Mouse (Mus musculus) right cerebral cortex, postnatal 4 days (tissue): Measurements from ENCODE around the gene Tle3.

Source experiments
- DNase-seq: peaks from one replicate; pipeline ENCODE4 v3.0.0-alpha.2; 2022

Tle3 gene

GRCm38 (mm10) chr9:61360163-61360562, 12.0 kb upstream of the Tle3 start:
- no peak for DNase-seq

- DNase-seq = no peak
Measured at GRCm38 (mm10) chr9:61360727-61361631, 11.2 kb upstream of the Tle3 start.

GRCm38 (mm10) chr9:61363194-61363593, 9.0 kb upstream of the Tle3 start:
- no peak for DNase-seq

GRCm38 (mm10) chr9:61366108-61366507, 6.1 kb upstream of the Tle3 start:
- DNase-seq = no peak

- no peak for DNase-seq
Measured at GRCm38 (mm10) chr9:61367156-61367555, 5.0 kb upstream of the Tle3 start.

GRCm38 (mm10) chr9:61367857-61368566, 4.2 kb upstream of the Tle3 start:
- no peak for DNase-seq

- no peak for DNase-seq
Measured at GRCm38 (mm10) chr9:61368567-61369240, 3.5 kb upstream of the Tle3 start.

GRCm38 (mm10) chr9:61369316-61370273, 2.6 kb upstream of the Tle3 start:
- DNase-seq = peak; percentile 47

- DNase-seq = peak; percentile 100
Measured at GRCm38 (mm10) chr9:61370454-61370888, 1.7 kb upstream of the Tle3 start.

GRCm38 (mm10) chr9:61370889-61371754, 1.0 kb upstream of the Tle3 start:
- DNase-seq = peak; percentile 66

- peak; percentile 56 for DNase-seq
Measured at GRCm38 (mm10) chr9:61372510-61372975, 377 bp downstream of the Tle3 start.

- peak; percentile 61 for DNase-seq
Measured at GRCm38 (mm10) chr9:61372976-61373633, 939 bp downstream of the Tle3 start.

- DNase-seq = peak; percentile 34
Measured at GRCm38 (mm10) chr9:61373634-61373941, 1.4 kb downstream of the Tle3 start.

- DNase-seq = peak; percentile 44
Measured at GRCm38 (mm10) chr9:61373942-61374900, 2.1 kb downstream of the Tle3 start.

- no peak for DNase-seq
Measured at GRCm38 (mm10) chr9:61375002-61375401, 2.8 kb downstream of the Tle3 start.

- no peak for DNase-seq
Measured at GRCm38 (mm10) chr9:61375802-61376561, 3.8 kb downstream of the Tle3 start.

- no peak for DNase-seq
Measured at GRCm38 (mm10) chr9:61376650-61377049, 4.5 kb downstream of the Tle3 start.

- DNase-seq = no peak
Measured at GRCm38 (mm10) chr9:61377706-61378479, 5.7 kb downstream of the Tle3 start.
